Mouse (Mus musculus): ENCODE results near the gene Adh6b. TPM values are rescaled to one million over a fixed set of nuclear protein-coding genes. Genes with fewer than 3 reads are reported as not detected.
A peak's percentile ranks its signal among the peaks of the same experiment; 100 is the strongest.
"Not testable (repeated sequence)": the region's sequence is repeated elsewhere in the genome, so short reads cannot be mapped to it uniquely, and the experiment has no call there.

Gene Adh6b
- polyA plus RNA-seq, 1 experiment from 2014 or later: 0.22 TPM

DNA sequence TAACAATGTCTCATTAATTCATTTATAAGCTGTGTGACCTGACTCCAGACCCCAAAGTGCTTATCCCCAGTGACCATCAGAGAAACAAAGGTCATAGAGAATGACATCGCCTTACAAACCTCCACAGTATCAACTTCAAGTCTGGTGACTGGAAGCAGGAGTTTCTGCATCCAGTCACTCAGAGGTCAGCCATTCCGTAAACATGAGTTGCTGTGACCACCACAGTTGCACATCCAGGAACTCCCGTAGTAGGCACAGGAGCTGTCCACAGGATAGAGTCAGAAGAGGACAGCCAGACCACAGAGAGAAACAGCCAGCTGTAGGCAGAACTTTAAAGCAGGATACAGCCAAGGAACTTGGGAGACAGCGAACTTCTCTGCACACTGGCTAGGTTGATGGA lies 28.7 kb downstream of the Adh6b start:
- WGBS: 83% methylated on average over 4 of the region's 4 CpGs
- not testable (repeated sequence) for H3K4me2 ChIP-seq; H3K9me3 ChIP-seq (replicated peaks); H3K36me3 ChIP-seq (ENCODE audit: poor library complexity, severe bottlenecking); H3K27me3 ChIP-seq; H3K4me1 ChIP-seq; H3K9ac ChIP-seq; ATAC-seq; H3K4me3 ChIP-seq; H3K27ac ChIP-seq

- Histone ChIP-seq H3K27me3 (no peaks in the 10 kb centered on the region), H3K9ac (no peak overlapping the region), H3K27ac (no peak overlapping the region), H3K4me1 (no peaks in the 10 kb centered on the region), H3K4me2 (no peak overlapping the region), H3K9me3 (replicated peaks) (no peaks in the 10 kb centered on the region), H3K4me3 (no peak overlapping the region), H3K36me3 (ENCODE audit: poor library complexity, severe bottlenecking) (no peaks in the 10 kb centered on the region)
- WGBS: 88% methylated on average over 4 of the region's 4 CpGs
- ATAC-seq: no peak
Observed at GRCm38 (mm10) chr3:138373920-138374319, 32.3 kb downstream of the Adh6b start.

GRCm38 (mm10) chr3:138375148-138375547 lies 33.6 kb downstream of the Adh6b start:
- 86% methylated on average over 2 of the region's 2 CpGs for WGBS

GRCm38 (mm10) chr3:138381133-138381532 lies 39.6 kb downstream of the Adh6b start:
- no peaks in the 10 kb centered on the region for H3K36me3 ChIP-seq (ENCODE audit: poor library complexity, severe bottlenecking)
- no peak overlapping the region for H3K9ac ChIP-seq
- no peaks in the 10 kb centered on the region for H3K27me3 ChIP-seq
- H3K4me1 ChIP-seq: peaks cover 4% of the 10 kb centered on the region; the same call in 1 of the 2 replicates
- no peak overlapping the region for H3K4me3 ChIP-seq
- H3K4me2 ChIP-seq: no peak overlapping the region
- H3K9me3 ChIP-seq (replicated peaks): no peaks in the 10 kb centered on the region
- WGBS: 29% methylated on average over 3 of the region's 3 CpGs
- H3K27ac ChIP-seq: no peak overlapping the region
- ATAC-seq: peak; percentile 57; the same call in 1 of the 2 replicates

More at GRCm38 (mm10) chr3:138375148-138375547, 33.6 kb downstream of the Adh6b start:
- ATAC-seq: no peak
- no peaks in the 10 kb centered on the region for H3K36me3 ChIP-seq (ENCODE audit: poor library complexity, severe bottlenecking)
- H3K4me3 ChIP-seq: no peak overlapping the region
- H3K9ac ChIP-seq: no peak overlapping the region
- no peaks in the 10 kb centered on the region for H3K27me3 ChIP-seq
- H3K4me2 ChIP-seq: no peak overlapping the region
- no peak overlapping the region for H3K27ac ChIP-seq
- H3K4me1 ChIP-seq: no peaks in the 10 kb centered on the region
- no peaks in the 10 kb centered on the region for H3K9me3 ChIP-seq (replicated peaks)

DNA sequence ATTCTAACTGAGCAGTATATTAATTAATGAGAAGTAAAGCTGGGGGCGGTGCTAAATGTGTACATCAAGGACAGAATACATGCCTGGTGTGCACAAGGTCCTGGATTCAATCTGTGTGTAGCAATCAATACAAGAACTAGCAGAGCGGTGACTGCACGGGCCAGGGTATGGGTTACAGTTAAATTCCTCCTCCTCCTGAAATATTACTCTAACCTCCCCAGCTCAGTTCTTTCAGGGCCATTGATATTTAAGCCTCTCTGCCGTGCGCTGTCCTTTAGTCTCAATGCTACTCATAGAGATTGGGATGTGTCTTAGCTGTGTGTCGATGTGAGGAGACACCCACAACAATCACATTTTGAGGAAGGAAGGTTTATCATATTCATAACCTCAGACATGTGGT lies 45.6 kb downstream of the Adh6b start:
- Histone ChIP-seq H3K27ac (no peak overlapping the region), H3K27me3 (no peaks in the 10 kb centered on the region), H3K9me3 (replicated peaks) (no peaks in the 10 kb centered on the region), H3K4me3 (no peak overlapping the region), H3K9ac (no peak overlapping the region), H3K36me3 (ENCODE audit: poor library complexity, severe bottlenecking) (no peaks in the 10 kb centered on the region), H3K4me1 (no peaks in the 10 kb centered on the region), H3K4me2 (no peak overlapping the region)
- whole genome bisulfite sequencing: 89% methylated on average over 6 of the region's 6 CpGs
- ATAC-seq: no peak

DNA sequence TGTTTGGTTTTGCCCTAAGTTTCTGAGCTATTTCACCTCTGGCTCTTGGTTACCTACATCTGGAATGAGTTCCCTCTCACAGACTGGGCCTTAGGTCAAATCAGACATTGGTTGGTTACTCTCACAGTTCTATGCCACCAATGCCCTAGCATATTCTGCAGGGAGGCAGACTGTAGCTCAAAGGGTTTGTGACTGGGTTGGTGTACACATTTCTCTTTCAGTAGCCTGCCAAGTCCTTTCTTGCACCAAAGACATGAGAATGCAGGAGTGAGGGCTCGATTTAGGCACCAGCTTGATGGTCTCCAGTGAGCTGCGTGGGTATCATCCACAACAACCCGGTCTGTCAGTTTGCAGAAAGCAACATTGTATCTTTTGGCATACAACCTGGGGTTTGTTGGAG lies 63.3 kb downstream of the Adh6b start:
- ATAC-seq: no peak
- no peak overlapping the region for H3K4me2 ChIP-seq
- H3K27me3 ChIP-seq: no peaks in the 10 kb centered on the region
- 84% methylated on average over 3 of the region's 3 CpGs for WGBS
- no peak overlapping the region for H3K9ac ChIP-seq
- no peak overlapping the region for H3K4me3 ChIP-seq
- H3K4me1 ChIP-seq: no peaks in the 10 kb centered on the region
- H3K27ac ChIP-seq: no peak overlapping the region
- H3K36me3 ChIP-seq (ENCODE audit: poor library complexity, severe bottlenecking): no peaks in the 10 kb centered on the region
- no peaks in the 10 kb centered on the region for H3K9me3 ChIP-seq (replicated peaks)

- Histone ChIP-seq H3K9ac (no peak overlapping the region), H3K27ac (no peak overlapping the region), H3K4me2 (no peak overlapping the region), H3K27me3 (no peaks in the 10 kb centered on the region), H3K4me1 (no peaks in the 10 kb centered on the region), H3K36me3 (ENCODE audit: poor library complexity, severe bottlenecking) (no peaks in the 10 kb centered on the region), H3K4me3 (no peak overlapping the region), H3K9me3 (replicated peaks) (no peaks in the 10 kb centered on the region)
- 55% methylated on average over 3 of the region's 3 CpGs for WGBS
- no peak for ATAC-seq
Observed at GRCm38 (mm10) chr3:138405341-138405740, 63.8 kb downstream of the Adh6b start.

- Histone ChIP-seq H3K27me3 (no peaks in the 10 kb centered on the region), H3K36me3 (ENCODE audit: poor library complexity, severe bottlenecking) (no peaks in the 10 kb centered on the region), H3K9me3 (replicated peaks) (no peaks in the 10 kb centered on the region), H3K4me2 (no peak overlapping the region), H3K4me1 (no peaks in the 10 kb centered on the region), H3K27ac (no peak overlapping the region), H3K4me3 (no peak overlapping the region), H3K9ac (no peak overlapping the region)
- no peak for ATAC-seq
- 81% methylated on average over 7 of the region's 7 CpGs for WGBS
Observed at GRCm38 (mm10) chr3:138405840-138406239, 64.3 kb downstream of the Adh6b start.

DNA sequence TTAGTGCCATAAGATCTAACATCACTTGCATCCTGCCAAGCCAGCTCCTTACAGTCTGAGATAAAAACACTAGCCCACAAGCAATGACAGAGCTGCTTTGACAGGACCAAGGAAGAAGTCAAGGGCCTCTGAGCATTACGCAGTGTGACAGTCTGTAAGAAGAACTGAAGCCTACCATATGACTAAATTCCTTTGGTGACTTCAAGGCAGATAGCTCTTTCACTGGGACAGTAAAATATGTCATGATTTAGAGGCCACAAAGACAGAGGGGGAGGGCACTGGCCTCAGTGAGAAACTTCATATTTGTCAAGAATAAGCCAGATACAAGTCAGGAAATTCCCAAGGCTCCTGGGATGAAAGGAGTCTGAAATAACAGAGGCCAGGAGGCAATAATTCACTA lies 66.3 kb downstream of the Adh6b start:
- Histone ChIP-seq H3K27ac (no peak overlapping the region), H3K4me3 (no peak overlapping the region), H3K4me1 (no peaks in the 10 kb centered on the region), H3K4me2 (no peak overlapping the region), H3K36me3 (ENCODE audit: poor library complexity, severe bottlenecking) (no peaks in the 10 kb centered on the region), H3K27me3 (no peaks in the 10 kb centered on the region), H3K9ac (no peak overlapping the region), H3K9me3 (replicated peaks) (no peaks in the 10 kb centered on the region)
- no peak for ATAC-seq
- 97% methylated on average over 1 of the region's 1 CpGs for WGBS

Other genes starting within 250 kb of the Adh6b start
- gene Trmt10a, start 198.3 kb upstream of the Adh6b start, polyA plus RNA-seq (2015; fragmentation: Nextera tagmentation; extraction: Ambion mirVana): 8.7 and 9.9 TPM in 2 replicates
- 10.2 and 11.6 TPM in 2 replicates for gene Mttp, start 196.8 kb upstream of the Adh6b start, polyA plus RNA-seq (2015; fragmentation: Nextera tagmentation; extraction: Ambion mirVana)
- not detected in 2 replicates for gene 4930579F01Rik, start 147.9 kb upstream of the Adh6b start, polyA plus RNA-seq (2015; fragmentation: Nextera tagmentation; extraction: Ambion mirVana)
- 0.29 TPM in 1 of 2 replicates, not detected in the other for gene Adh7, start 124.0 kb upstream of the Adh6b start, polyA plus RNA-seq (2015; fragmentation: Nextera tagmentation; extraction: Ambion mirVana)
- 0.16 and 0.46 TPM in 2 replicates for gene Adh1, start 80.8 kb upstream of the Adh6b start, polyA plus RNA-seq (2015; fragmentation: Nextera tagmentation; extraction: Ambion mirVana)
- gene Adh6a, start 28.5 kb upstream of the Adh6b start, polyA plus RNA-seq (2015; fragmentation: Nextera tagmentation; extraction: Ambion mirVana): not detected in 2 replicates
- gene Adh4, start 73.7 kb downstream of the Adh6b start, polyA plus RNA-seq (2015; fragmentation: Nextera tagmentation; extraction: Ambion mirVana): not detected in 2 replicates
- 273 and 277 TPM in 2 replicates for gene Adh5, start 101.3 kb downstream of the Adh6b start, polyA plus RNA-seq (2015; fragmentation: Nextera tagmentation; extraction: Ambion mirVana)
- gene Metap1, start 147.7 kb downstream of the Adh6b start, polyA plus RNA-seq (2015; fragmentation: Nextera tagmentation; extraction: Ambion mirVana): 40.6 and 46.4 TPM in 2 replicates
- 378 and 412 TPM in 2 replicates for gene Eif4e, start 184.4 kb downstream of the Adh6b start, polyA plus RNA-seq (2015; fragmentation: Nextera tagmentation; extraction: Ambion mirVana)

All from forebrain, embryonic 13.5 days (tissue).